Mouse (Mus musculus) midbrain, embryonic 10.5 days (tissue): ENCODE measurements around the gene Hmga1. TPM values are rescaled to one million over a fixed set of nuclear protein-coding genes. Genes with fewer than 3 reads are reported as not detected.

Experiments used
- DNase-seq: peaks from one replicate; pipeline ENCODE4 v3.0.0-alpha.2; 2017; ENCODE audit warnings: low spot score
- H3K27ac ChIP-seq: fragments of 300-500 bp; sonication (generic); replicated peaks from 2 replicates; pipeline ENCODE4 v1.5.1; 2016; ENCODE audit warnings: mild to moderate bottlenecking
- H3K27me3 ChIP-seq: fragments of 300-500 bp; sonication (generic); 2 replicates; pipeline ENCODE4 v1.6.1; 2016; ENCODE audit warnings: low read depth, mild to moderate bottlenecking; ENCODE audit not compliant: poor library complexity, severe bottlenecking
- H3K36me3 ChIP-seq: fragments of 300-500 bp; sonication (generic); 2 replicates; pipeline ENCODE4 v1.6.1; 2016; ENCODE audit warnings: mild to moderate bottlenecking, moderate library complexity
- H3K4me1 ChIP-seq: fragments of 300-500 bp; sonication (generic); 2 replicates; pipeline ENCODE4 v1.6.1; 2016
- H3K4me3 ChIP-seq: fragments of 300-500 bp; sonication (generic); 2 replicates; pipeline ENCODE4 v1.5.1; 2016; ENCODE audit warnings: mild to moderate bottlenecking, moderate library complexity
- H3K9me3 ChIP-seq: fragments of 300-500 bp; sonication (generic); replicated peaks from 2 replicates; pipeline ENCODE4 v1.6.1; 2016; ENCODE audit warnings: mild to moderate bottlenecking
- WGBS: fragments of 180-500 bp; shearing (Covaris S2); methylation state at CpG from one replicate; pipeline ENCODE4 v1.1.7; 2016; 5-methylcytosine and 5-hydroxymethylcytosine counted together
- polyA plus RNA-seq: library from polyadenylated mRNA; unstranded; fragments of >200 nt; fragmentation: Nextera tagmentation; extraction: Ambion mirVana; gene quantifications from 2 replicates; pipeline ENCODE4 v1.2.1, GENCODE M21; 2016

Hmga1 gene
- polyA plus RNA-seq, 1 experiment from 2014 or later = 831 TPM

DNA sequence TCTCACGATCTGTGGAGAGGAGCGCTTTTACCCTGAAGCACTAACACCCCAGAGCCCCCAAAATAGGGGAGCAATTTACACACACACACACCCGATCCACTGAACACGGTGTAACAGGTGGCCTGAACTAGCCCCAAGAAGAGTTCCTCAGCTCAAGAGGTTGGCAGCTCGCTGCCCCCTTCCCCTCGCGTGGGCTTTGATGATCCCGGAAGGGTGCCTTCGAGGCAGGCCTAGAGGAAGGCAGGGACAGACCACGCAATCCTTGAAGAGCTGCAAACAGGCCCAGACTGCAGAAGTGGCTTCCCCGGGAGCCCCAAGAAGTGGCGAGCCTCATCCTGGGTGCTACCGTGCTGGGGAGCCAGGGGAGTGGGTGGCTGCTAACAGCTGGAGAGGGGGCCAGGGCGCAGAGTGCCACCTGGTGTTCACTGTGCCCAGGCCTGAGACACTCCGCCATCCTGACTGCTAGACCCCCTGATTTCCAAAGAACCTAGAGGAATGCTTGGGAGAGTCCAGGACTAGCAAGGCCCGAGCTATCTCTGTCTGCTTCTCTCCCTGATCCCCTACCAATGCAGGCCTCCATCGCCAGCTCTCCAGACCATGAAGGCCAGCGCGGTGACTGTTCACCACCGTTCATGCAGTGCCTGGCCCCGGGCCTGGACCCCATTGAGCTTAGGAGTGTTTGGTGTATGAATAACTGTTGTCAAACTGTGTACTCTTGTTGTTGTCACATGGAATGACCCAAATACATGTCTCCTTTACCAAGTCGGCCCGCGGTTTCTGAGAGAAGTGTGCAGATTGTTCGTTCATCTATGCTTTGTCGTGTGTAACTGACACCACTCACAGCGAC lies 42.2 kb upstream of the Hmga1 start:
- DNase-seq = peak; percentile 38
- WGBS = 32% methylated on average over 27 of the region's 27 CpGs
- H3K27me3 ChIP-seq = peaks cover 86% of the 10 kb centered on the region
- H3K4me1 ChIP-seq = peaks cover 80% of the 10 kb centered on the region
- H3K4me3 ChIP-seq = peak overlapping the region; percentile 74
- H3K9me3 ChIP-seq = no peaks in the 10 kb centered on the region
- H3K36me3 ChIP-seq = no peaks in the 10 kb centered on the region
- peak overlapping the region; percentile 85; the same call in 1 of the 2 replicates for H3K27ac ChIP-seq

GRCm38 (mm10) chr17:27518296-27518695 lies 38.0 kb upstream of the Hmga1 start:
- Histone ChIP-seq H3K36me3 (no peaks in the 10 kb centered on the region), H3K9me3 (no peaks in the 10 kb centered on the region), H3K4me1 (peaks cover 62% of the 10 kb centered on the region), H3K27me3 (peaks cover 82% of the 10 kb centered on the region), H3K4me3 (0 out of 2 replicates have a peak overlapping the region, but pooled peaks have one; percentile 14), H3K27ac (peak overlapping the region; percentile 76)
- peak; percentile 46 for DNase-seq
- 28% methylated on average over 9 of the region's 9 CpGs for WGBS

GRCm38 (mm10) chr17:27518700-27519595 lies 37.3 kb upstream of the Hmga1 start:
- H3K9me3 ChIP-seq = no peaks in the 10 kb centered on the region
- peaks cover 56% of the 10 kb centered on the region for H3K4me1 ChIP-seq
- peak overlapping the region; percentile 76 for H3K27ac ChIP-seq
- H3K4me3 ChIP-seq = peak overlapping the region; percentile 23; the same call in 1 of the 2 replicates
- 27% methylated on average over 15 of the region's 15 CpGs for WGBS
- H3K36me3 ChIP-seq = no peaks in the 10 kb centered on the region
- DNase-seq = peak; percentile 82
- peaks cover 76% of the 10 kb centered on the region for H3K27me3 ChIP-seq

DNA sequence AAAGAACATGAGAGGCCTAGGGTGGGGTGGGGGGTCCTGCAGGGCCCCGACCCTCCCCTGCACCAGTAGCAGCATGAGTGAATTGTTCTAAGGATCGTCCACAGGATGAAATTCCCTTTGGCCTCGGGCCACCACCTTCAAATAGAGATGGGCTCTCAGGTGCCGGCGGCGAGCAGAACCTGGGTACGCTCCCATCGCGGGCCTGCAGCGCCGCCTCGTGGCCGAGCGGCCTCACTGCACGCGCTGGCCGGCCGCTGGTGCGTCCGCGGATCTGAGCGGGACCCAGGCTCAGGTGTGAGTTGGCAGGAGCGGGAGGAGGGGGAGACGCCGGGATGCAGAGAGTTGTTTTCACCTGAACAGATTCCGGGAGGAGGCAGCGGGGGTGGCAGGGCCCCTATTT lies 35.7 kb upstream of the Hmga1 start:
- H3K4me3 ChIP-seq = peak overlapping the region; percentile 26
- peak; percentile 74 for DNase-seq
- H3K9me3 ChIP-seq = no peaks in the 10 kb centered on the region
- H3K4me1 ChIP-seq = peaks cover 51% of the 10 kb centered on the region
- no peaks in the 10 kb centered on the region for H3K36me3 ChIP-seq
- H3K27me3 ChIP-seq = peaks cover 60% of the 10 kb centered on the region
- 2% methylated on average over 27 of the region's 27 CpGs for WGBS
- no peak overlapping the region for H3K27ac ChIP-seq

DNA sequence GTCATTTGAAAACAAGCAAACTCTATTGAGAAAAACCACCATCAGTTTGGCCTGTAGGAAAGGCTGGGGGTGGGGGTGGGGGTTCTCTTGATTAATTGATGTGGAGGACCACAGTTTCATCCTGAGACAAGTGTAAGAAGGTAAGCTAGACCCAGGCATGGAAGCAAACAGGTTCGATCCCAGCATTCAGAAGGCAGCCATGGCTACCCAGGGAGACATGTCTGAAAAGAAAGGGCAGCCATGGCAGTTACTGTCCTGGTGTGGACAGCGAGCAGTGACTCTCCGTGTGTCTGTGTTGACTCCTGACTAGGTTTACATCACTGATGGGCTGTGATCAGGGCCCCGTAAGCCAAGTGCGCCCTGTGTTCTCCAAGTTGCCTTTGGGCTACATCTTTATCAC lies 35.0 kb upstream of the Hmga1 start, which contains the start of gene Grm4:
Gene Grm4, minus strand, starts transcription at position 101 of the 400 bp plus-strand sequence.
- H3K27ac ChIP-seq = 0 out of 2 replicates have a peak within 1 kb of the TSS, but pooled peaks have one; percentile 76

DNA sequence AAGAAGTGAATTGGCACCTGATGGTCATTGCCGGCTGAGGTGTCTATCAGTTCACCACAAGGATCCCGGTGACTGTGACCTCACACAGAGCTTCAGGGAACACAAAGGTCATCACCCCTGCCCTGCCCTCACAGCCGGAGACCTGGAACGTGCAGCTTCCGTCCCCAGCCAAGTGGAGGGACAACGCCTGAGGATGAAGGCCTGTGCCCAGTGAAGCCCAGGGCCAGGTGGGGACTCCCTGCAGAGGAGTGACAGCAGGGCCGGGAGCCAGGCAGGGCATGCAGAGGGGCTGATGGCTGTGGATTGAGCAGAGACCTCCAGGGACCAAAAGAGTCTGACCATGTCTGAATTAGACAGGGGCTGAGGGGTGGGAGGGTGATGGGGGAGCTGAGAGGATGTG lies 33.2 kb upstream of the Hmga1 start:
- Histone ChIP-seq H3K4me3 (no peak overlapping the region), H3K9me3 (no peaks in the 10 kb centered on the region), H3K36me3 (no peaks in the 10 kb centered on the region), H3K4me1 (peaks cover 37% of the 10 kb centered on the region), H3K27ac (0 out of 2 replicates have a peak overlapping the region, but pooled peaks have one; percentile 5), H3K27me3 (peaks cover 38% of the 10 kb centered on the region)
- no peak for DNase-seq
- 45% methylated on average over 7 of the region's 7 CpGs for WGBS

More for the DNA sequence above, 35.0 kb upstream of the Hmga1 start, which contains the start of gene Grm4:
- Histone ChIP-seq H3K9me3 (no peaks in the 10 kb centered on the region), H3K27me3 (peaks cover 53% of the 10 kb centered on the region), H3K4me3 (peak within 1 kb of the TSS; percentile 26), H3K36me3 (no peaks in the 10 kb centered on the region), H3K4me1 (peaks cover 51% of the 10 kb centered on the region)
- 71% methylated on average over 5 of the region's 5 CpGs for WGBS
- DNase-seq = no peak

DNA sequence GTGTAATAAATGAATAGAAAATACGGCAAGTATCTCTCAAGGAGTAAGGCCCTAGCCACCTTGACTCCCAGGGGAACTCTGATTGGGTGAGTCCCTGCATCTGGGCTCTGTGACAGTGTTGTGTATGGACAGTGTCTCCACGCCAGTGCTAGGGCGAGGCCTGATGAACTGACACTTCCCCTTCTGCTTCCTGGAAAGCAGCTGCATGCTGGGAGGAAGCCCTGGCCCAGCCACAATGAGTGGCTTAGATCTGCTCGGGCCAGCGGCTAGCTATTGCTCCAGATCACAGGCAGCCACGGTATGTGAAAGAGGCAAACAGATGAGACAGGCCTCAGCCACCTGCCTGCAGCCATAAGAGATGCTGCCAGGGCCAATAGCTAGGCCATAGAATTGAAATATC lies 29.1 kb upstream of the Hmga1 start:
- Histone ChIP-seq H3K4me3 (no peak overlapping the region), H3K27ac (no peak overlapping the region), H3K9me3 (no peaks in the 10 kb centered on the region), H3K27me3 (peaks cover 10% of the 10 kb centered on the region), H3K36me3 (no peaks in the 10 kb centered on the region), H3K4me1 (peaks cover 17% of the 10 kb centered on the region)
- DNase-seq = no peak
- 81% methylated on average over 6 of the region's 6 CpGs for WGBS

GRCm38 (mm10) chr17:27528030-27528429 lies 28.3 kb upstream of the Hmga1 start:
- no peak for DNase-seq
- H3K36me3 ChIP-seq = no peaks in the 10 kb centered on the region
- H3K27ac ChIP-seq = peak overlapping the region; percentile 10; the same call in 1 of the 2 replicates
- peaks cover 15% of the 10 kb centered on the region for H3K4me1 ChIP-seq
- H3K27me3 ChIP-seq = peaks cover 3% of the 10 kb centered on the region; the same call in 1 of the 2 replicates
- 57% methylated on average over 8 of the region's 8 CpGs for WGBS
- H3K9me3 ChIP-seq = no peaks in the 10 kb centered on the region
- H3K4me3 ChIP-seq = no peak overlapping the region

- Histone ChIP-seq H3K4me1 (peaks cover 12% of the 10 kb centered on the region), H3K4me3 (no peak overlapping the region), H3K27ac (peak overlapping the region; percentile 10; the same call in 1 of the 2 replicates), H3K27me3 (no peaks in the 10 kb centered on the region), H3K36me3 (no peaks in the 10 kb centered on the region), H3K9me3 (no peaks in the 10 kb centered on the region)
- no peak for DNase-seq
- 61% methylated on average over 5 of the region's 5 CpGs for WGBS
Observed at GRCm38 (mm10) chr17:27528767-27529166, 27.5 kb upstream of the Hmga1 start.

DNA sequence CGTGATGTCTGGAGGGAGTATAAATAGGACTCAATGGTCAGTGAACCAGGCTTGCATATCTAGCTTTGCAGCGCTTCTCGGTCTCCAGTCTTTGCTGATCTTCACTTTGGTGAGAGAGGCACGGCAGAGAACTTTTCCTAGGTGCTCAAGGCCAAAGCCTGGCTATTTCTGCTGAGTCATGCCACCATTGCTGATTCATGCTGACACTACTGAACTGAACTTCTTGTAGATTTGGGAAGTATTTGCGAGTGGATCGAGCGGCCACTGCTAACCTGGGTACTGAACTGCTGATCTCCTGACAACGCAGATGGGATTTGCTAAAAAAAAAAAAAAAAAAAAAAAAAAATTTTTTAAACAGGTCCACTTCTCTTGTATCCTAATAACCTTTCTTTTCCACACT lies 24.2 kb upstream of the Hmga1 start:
- Histone ChIP-seq H3K27ac (no peak overlapping the region), H3K4me3 (no peak overlapping the region), H3K36me3 (no peaks in the 10 kb centered on the region), H3K9me3 (no peaks in the 10 kb centered on the region), H3K27me3 (no peaks in the 10 kb centered on the region), H3K4me1 (peaks cover 16% of the 10 kb centered on the region)
- WGBS = 96% methylated on average over 8 of the region's 8 CpGs
- DNase-seq = no peak

- no peaks in the 10 kb centered on the region for H3K36me3 ChIP-seq
- no peak for DNase-seq
- H3K4me1 ChIP-seq = peaks cover 11% of the 10 kb centered on the region
- WGBS = 85% methylated on average over 3 of the region's 3 CpGs
- no peaks in the 10 kb centered on the region for H3K9me3 ChIP-seq
- no peak overlapping the region for H3K27ac ChIP-seq
- no peak overlapping the region for H3K4me3 ChIP-seq
- H3K27me3 ChIP-seq = no peaks in the 10 kb centered on the region
Observed at GRCm38 (mm10) chr17:27533354-27533753, 22.9 kb upstream of the Hmga1 start.

DNA sequence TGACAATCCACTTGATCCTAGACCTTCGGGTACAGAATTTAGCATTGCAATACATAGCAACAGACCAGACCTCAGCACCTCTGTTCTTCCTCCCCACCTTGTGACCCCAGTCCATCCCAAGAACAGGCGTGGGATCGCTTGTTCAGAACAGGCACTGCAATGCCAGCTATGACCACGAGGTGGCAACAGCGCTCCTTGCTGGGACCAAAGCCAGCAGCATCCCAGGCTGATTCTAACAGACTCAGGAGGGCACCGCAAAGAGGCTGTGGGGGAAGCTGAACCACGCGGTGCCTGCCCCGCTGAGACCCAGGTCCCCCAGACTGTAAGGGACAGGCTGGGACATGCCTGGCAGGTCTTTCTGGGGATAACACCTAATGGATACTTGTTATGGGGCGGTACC lies 21.6 kb upstream of the Hmga1 start:
- Histone ChIP-seq H3K27ac (0 out of 2 replicates have a peak overlapping the region, but pooled peaks have one; percentile 49), H3K36me3 (no peaks in the 10 kb centered on the region), H3K4me1 (peaks cover 4% of the 10 kb centered on the region; the same call in 1 of the 2 replicates), H3K4me3 (peak overlapping the region; percentile 26; the same call in 1 of the 2 replicates), H3K27me3 (no peaks in the 10 kb centered on the region), H3K9me3 (no peaks in the 10 kb centered on the region)
- WGBS = 6% methylated on average over 10 of the region's 10 CpGs
- DNase-seq = peak; percentile 92
